Mouse (Mus musculus) liver, adult 2 months (tissue): ENCODE measurements around the gene Rhox2a. TPM values are rescaled to one million over a fixed set of nuclear protein-coding genes. Genes with fewer than 3 reads are reported as not detected.
"Not testable (repeated sequence)": the region's sequence is repeated elsewhere in the genome, so short reads cannot be mapped to it uniquely, and the experiment has no call there.

Experiments
- DNase-seq: peaks from one replicate; pipeline ENCODE4 v3.0.0-alpha.2; 2011; ENCODE audit warnings: low read depth, low spot score; ENCODE audit errors: extremely low read depth
- H3K27ac ChIP-seq: fragments of 200-500 bp; replicated peaks from 2 replicates; pipeline ENCODE4 v1.5.1; 2012; ENCODE audit warnings: low read depth, mild to moderate bottlenecking, control low read depth, inconsistent platforms, low read length; ENCODE audit not compliant: insufficient read depth
- H3K27me3 ChIP-seq: fragments of 200-500 bp; 2 replicates; pipeline ENCODE4 v1.6.1; 2012; ENCODE audit warnings: mild to moderate bottlenecking, moderate library complexity, low read length, inconsistent platforms; ENCODE audit not compliant: control insufficient read depth, insufficient read depth
- H3K36me3 ChIP-seq: fragments of 200-500 bp; 2 replicates; pipeline ENCODE4 v1.6.1; 2012; ENCODE audit warnings: low read length, inconsistent platforms; ENCODE audit not compliant: control insufficient read depth, insufficient read depth
- H3K4me1 ChIP-seq: fragments of 200-500 bp; 2 replicates; pipeline ENCODE4 v1.6.1; 2011; ENCODE audit warnings: low read length; ENCODE audit not compliant: control insufficient read depth, insufficient read depth
- H3K4me3 ChIP-seq: fragments of 200-500 bp; 2 replicates; pipeline ENCODE4 v1.5.1; 2011; ENCODE audit warnings: low read depth, mild to moderate bottlenecking, control low read depth, low read length, moderate library complexity; ENCODE audit not compliant: insufficient read depth
- H3K79me2 ChIP-seq: fragments of 200-500 bp; 2 replicates; pipeline ENCODE4 v1.6.1; 2012; ENCODE audit warnings: inconsistent platforms, mild to moderate bottlenecking, low read length, moderate library complexity; ENCODE audit not compliant: control insufficient read depth, insufficient read depth
- H3K9ac ChIP-seq: fragments of 200-500 bp; 2 replicates; pipeline ENCODE4 v1.6.1; 2012; ENCODE audit warnings: low read depth, mild to moderate bottlenecking, control low read depth, inconsistent platforms, low read length
- CTCF ChIP-seq: fragments of 200-500 bp; IDR thresholded peaks from 2 replicates; pipeline ENCODE4 v1.5.1; 2011; ENCODE audit warnings: low read depth, low read length, control low read depth
- POLR2A ChIP-seq: fragments of 200-500 bp; IDR thresholded peaks from 2 replicates; pipeline ENCODE4 v1.6.1; 2011; ENCODE audit warnings: low read length, control low read depth; ENCODE audit not compliant: insufficient read depth; ENCODE audit errors: extremely low read depth
- WGBS: fragments of 180-500 bp; shearing (Covaris S2); methylation state at CpG from one replicate; pipeline ENCODE4 v1.1.7; 2018; 5-methylcytosine and 5-hydroxymethylcytosine counted together
- polyA plus RNA-seq: library from polyadenylated mRNA; depleted of rRNA; stranded (reverse); fragments of >200 nt; gene quantifications from 2 replicates; pipeline ENCODE4 v1.2.3, GENCODE M21; 2012; rRNA removed
- total RNA-seq: library from RNA; depleted of rRNA; stranded (reverse); fragments of >200 nt; gene quantifications from 2 replicates; pipeline ENCODE4 v1.2.3, GENCODE M21; 2014; rRNA removed

Rhox2a gene
- not detected in 2 replicates for total RNA-seq
- not detected in 2 replicates for polyA plus RNA-seq

GRCm38 (mm10) chrX:37244676-37245075 lies at the start of gene Rhox2a:
TSS of gene Rhox2a (plus strand) at chrX:37244976.
- not testable (repeated sequence) for H3K27me3 ChIP-seq, H3K27ac ChIP-seq, H3K79me2 ChIP-seq, DNase-seq, H3K36me3 ChIP-seq, H3K4me1 ChIP-seq, H3K4me3 ChIP-seq, H3K9ac ChIP-seq
- WGBS, result 100% methylated on average over 1 of the region's 9 CpGs

- H3K4me1 ChIP-seq, result no peaks in the 10 kb centered on the region
- H3K36me3 ChIP-seq, result no peaks in the 10 kb centered on the region
- no peak for DNase-seq
- TF ChIP-seq CTCF, result no peak
- no peak for TF ChIP-seq POLR2A
- no peak overlapping the region for H3K9ac ChIP-seq
- no peak overlapping the region for H3K27ac ChIP-seq
- H3K27me3 ChIP-seq, result no peaks in the 10 kb centered on the region
- no peaks in the 10 kb centered on the region for H3K79me2 ChIP-seq
- WGBS, result 71% methylated on average over 8 of the region's 8 CpGs
- H3K4me3 ChIP-seq, result no peak overlapping the region
Measured at GRCm38 (mm10) chrX:37198676-37199075, 46.1 kb upstream of the Rhox2a start.

GRCm38 (mm10) chrX:37210941-37211340 lies 33.8 kb upstream of the Rhox2a start, which contains the start of gene Gm9:
TSS of gene Gm9 (minus strand) at chrX:37211041.
- Histone ChIP-seq H3K4me3 (no peak within 1 kb of the TSS), H3K79me2 (no peaks in the 10 kb centered on the region), H3K9ac (no peak within 1 kb of the TSS), H3K27me3 (no peaks in the 10 kb centered on the region), H3K4me1 (no peaks in the 10 kb centered on the region), H3K27ac (no peak within 1 kb of the TSS), H3K36me3 (no peaks in the 10 kb centered on the region)
- DNase-seq, result no peak
- 86% methylated on average over 10 of the region's 10 CpGs for WGBS
- TF ChIP-seq CTCF, result no peak
- no peak for TF ChIP-seq POLR2A

- WGBS, result 90% methylated on average over 1 of the region's 1 CpGs
- H3K4me1 ChIP-seq, H3K4me3 ChIP-seq, H3K9ac ChIP-seq, DNase-seq, H3K79me2 ChIP-seq, H3K36me3 ChIP-seq, H3K27me3 ChIP-seq, H3K27ac ChIP-seq: not testable (repeated sequence)
Measured at GRCm38 (mm10) chrX:37222158-37222557, 22.6 kb upstream of the Rhox2a start, which contains the start of gene Rhox1. TSS of gene Rhox1 (minus strand) at chrX:37222258.

- H3K79me2 ChIP-seq, H3K36me3 ChIP-seq, H3K27ac ChIP-seq, H3K27me3 ChIP-seq, H3K9ac ChIP-seq, H3K4me1 ChIP-seq, H3K4me3 ChIP-seq, DNase-seq: not testable (repeated sequence)
- 73% methylated on average over 1 of the region's 3 CpGs for WGBS
Measured at GRCm38 (mm10) chrX:37249619-37250018, 4.8 kb downstream of the Rhox2a start, which contains the start of gene Rhox3a. TSS of gene Rhox3a (plus strand) at chrX:37249919.

- H3K27ac ChIP-seq, H3K4me3 ChIP-seq, H3K27me3 ChIP-seq, H3K9ac ChIP-seq, H3K36me3 ChIP-seq, H3K79me2 ChIP-seq, DNase-seq, H3K4me1 ChIP-seq: not testable (repeated sequence)
- 91% methylated on average over 11 of the region's 19 CpGs for WGBS
Measured at GRCm38 (mm10) chrX:37265038-37265437, 20.3 kb downstream of the Rhox2a start, which contains the start of gene Rhox4a. TSS of gene Rhox4a (plus strand) at chrX:37265338.

Other genes starting within 250 kb of the Rhox2a start
- not detected in 2 replicates for gene Sowahd, start 196.1 kb upstream of the Rhox2a start, total RNA-seq
- gene Sowahd, start 196.1 kb upstream of the Rhox2a start, polyA plus RNA-seq, result not detected in 2 replicates
- gene Rpl39, start 159.6 kb upstream of the Rhox2a start, total RNA-seq, result 175 and 207 TPM in 2 replicates
- gene Rpl39, start 159.6 kb upstream of the Rhox2a start, polyA plus RNA-seq, result 35.1 and 37.0 TPM in 2 replicates
- gene Upf3b, start 134.7 kb upstream of the Rhox2a start, total RNA-seq, result 4.6 and 5.7 TPM in 2 replicates
- gene Upf3b, start 134.7 kb upstream of the Rhox2a start, polyA plus RNA-seq, result 1.4 and 2.2 TPM in 2 replicates
- gene Nkap, start 118.2 kb upstream of the Rhox2a start, total RNA-seq, result 4.3 and 5.0 TPM in 2 replicates
- 0.97 and 1.1 TPM in 2 replicates for gene Nkap, start 118.2 kb upstream of the Rhox2a start, polyA plus RNA-seq
- gene Akap14, start 76.1 kb upstream of the Rhox2a start, total RNA-seq, result not detected in 2 replicates
- not detected in 2 replicates for gene Akap14, start 76.1 kb upstream of the Rhox2a start, polyA plus RNA-seq
- 297 and 311 TPM in 2 replicates for gene Ndufa1, start 53.8 kb upstream of the Rhox2a start, total RNA-seq
- 260 and 276 TPM in 2 replicates for gene Ndufa1, start 53.8 kb upstream of the Rhox2a start, polyA plus RNA-seq
- gene Rnf113a1, start 53.7 kb upstream of the Rhox2a start, total RNA-seq, result 0.87 and 1.1 TPM in 2 replicates
- gene Rnf113a1, start 53.7 kb upstream of the Rhox2a start, polyA plus RNA-seq, result 1.4 and 1.7 TPM in 2 replicates
- gene Gm9, start 33.9 kb upstream of the Rhox2a start, total RNA-seq, result not detected in 2 replicates
- gene Gm9, start 33.9 kb upstream of the Rhox2a start, polyA plus RNA-seq, result not detected in 2 replicates
- not detected in 2 replicates for gene Rhox1, start 22.7 kb upstream of the Rhox2a start, total RNA-seq
- gene Rhox1, start 22.7 kb upstream of the Rhox2a start, polyA plus RNA-seq, result not detected in 2 replicates
- not detected in 2 replicates for gene Rhox3a, start 4.9 kb downstream of the Rhox2a start, total RNA-seq
- gene Rhox3a, start 4.9 kb downstream of the Rhox2a start, polyA plus RNA-seq, result not detected in 2 replicates
- not detected in 2 replicates for gene Rhox4a, start 20.4 kb downstream of the Rhox2a start, total RNA-seq
- gene Rhox4a, start 20.4 kb downstream of the Rhox2a start, polyA plus RNA-seq, result not detected in 2 replicates
- gene Rhox3a2, start 135.1 kb downstream of the Rhox2a start, total RNA-seq, result not detected in 2 replicates
- not detected in 2 replicates for gene Rhox3a2, start 135.1 kb downstream of the Rhox2a start, polyA plus RNA-seq
- gene Rhox4a2, start 145.9 kb downstream of the Rhox2a start, total RNA-seq, result not detected in 2 replicates
- not detected in 2 replicates for gene Rhox4a2, start 145.9 kb downstream of the Rhox2a start, polyA plus RNA-seq
- not detected in 2 replicates for gene Rhox2b, start 167.1 kb downstream of the Rhox2a start, total RNA-seq
- gene Rhox2b, start 167.1 kb downstream of the Rhox2a start, polyA plus RNA-seq, result not detected in 2 replicates
- gene Rhox4b, start 187.5 kb downstream of the Rhox2a start, total RNA-seq, result not detected in 2 replicates
- not detected in 2 replicates for gene Rhox4b, start 187.5 kb downstream of the Rhox2a start, polyA plus RNA-seq
- gene Rhox2c, start 208.7 kb downstream of the Rhox2a start, total RNA-seq, result not detected in 2 replicates
- not detected in 2 replicates for gene Rhox2c, start 208.7 kb downstream of the Rhox2a start, polyA plus RNA-seq
- gene Rhox3c, start 213.6 kb downstream of the Rhox2a start, total RNA-seq, result not detected in 2 replicates
- not detected in 2 replicates for gene Rhox3c, start 213.6 kb downstream of the Rhox2a start, polyA plus RNA-seq
- gene Rhox4c, start 235.4 kb downstream of the Rhox2a start, total RNA-seq, result not detected in 2 replicates
- gene Rhox4c, start 235.4 kb downstream of the Rhox2a start, polyA plus RNA-seq, result not detected in 2 replicates
- not detected in 2 replicates for gene Rhox2d, start 248.5 kb downstream of the Rhox2a start, total RNA-seq
- not detected in 2 replicates for gene Rhox2d, start 248.5 kb downstream of the Rhox2a start, polyA plus RNA-seq